Mouse (Mus musculus) cortical plate, adult 2 months (tissue): ENCODE measurements around the gene 1700016H13Rik. TPM values are rescaled to one million over a fixed set of nuclear protein-coding genes. Genes with fewer than 3 reads are reported as not detected.

Experiments
- H3K27ac ChIP-seq: fragments of 200-500 bp; 2 replicates; pipeline ENCODE4 v1.5.1; 2012; ENCODE audit warnings: low read length, control low read depth, inconsistent platforms; ENCODE audit not compliant: insufficient read depth
- H3K4me1 ChIP-seq: fragments of 200-500 bp; 2 replicates; pipeline ENCODE4 v1.6.1; 2011; ENCODE audit warnings: low read length; ENCODE audit not compliant: control insufficient read depth, insufficient read depth
- H3K4me3 ChIP-seq: fragments of 200-500 bp; 2 replicates; pipeline ENCODE4 v1.5.1; 2011; ENCODE audit warnings: mild to moderate bottlenecking, low read length, control low read depth; ENCODE audit not compliant: insufficient read depth
- CTCF ChIP-seq: fragments of 200-500 bp; IDR thresholded peaks from 2 replicates; pipeline ENCODE4 v1.5.1; 2011; ENCODE audit warnings: mild to moderate bottlenecking, control low read depth, low read length; ENCODE audit not compliant: insufficient read depth; ENCODE audit errors: extremely low read depth
- POLR2A ChIP-seq: fragments of 200-500 bp; IDR thresholded peaks from 2 replicates; pipeline ENCODE4 v1.6.1; 2011; ENCODE audit warnings: mild to moderate bottlenecking, low read length, control low read depth; ENCODE audit not compliant: insufficient read depth; ENCODE audit errors: extremely low read depth
- polyA plus RNA-seq: library from polyadenylated mRNA; depleted of rRNA; stranded (reverse); fragments of >200 nt; gene quantifications from 2 replicates; pipeline ENCODE4 v1.2.3, GENCODE M21; 2012

The 1700016H13Rik gene
- polyA plus RNA-seq, 1 experiment = not detected

GRCm38 (mm10) chr5:103693041-103693641, 37.3 kb upstream of the 1700016H13Rik start:
- Histone ChIP-seq H3K4me1 (no peaks in the 10 kb centered on the region), H3K4me3 (peak overlapping the region; percentile 49), H3K27ac (no peak overlapping the region)
- TF ChIP-seq POLR2A = no peak
- TF ChIP-seq CTCF = no peak

- TF ChIP-seq POLR2A = no peak
- TF ChIP-seq CTCF = no peak
- Histone ChIP-seq H3K4me1 (no peaks in the 10 kb centered on the region), H3K4me3 (peak overlapping the region; percentile 49), H3K27ac (no peak overlapping the region)
These were observed 36.8 kb upstream of the 1700016H13Rik start for GRCm38 (mm10) chr5:103692531-103693040.

- no peaks in the 10 kb centered on the region for H3K4me1 ChIP-seq
- H3K4me3 ChIP-seq = peak within 1 kb of the TSS; percentile 49
- TF ChIP-seq CTCF (no peak), POLR2A (0 out of 2 replicates have a peak, but pooled peaks have one; percentile 37)
- H3K27ac ChIP-seq = no peak within 1 kb of the TSS
These were observed 36.1 kb upstream of the 1700016H13Rik start, which contains the start of gene Aff1 for GRCm38 (mm10) chr5:103691624-103692530. Aff1 (plus strand) TSS chr5:103692374.

GRCm38 (mm10) chr5:103691171-103691570, 35.4 kb upstream of the 1700016H13Rik start:
- no peak for TF ChIP-seq POLR2A
- TF ChIP-seq CTCF = no peak
- Histone ChIP-seq H3K4me1 (no peaks in the 10 kb centered on the region), H3K4me3 (no peak overlapping the region), H3K27ac (no peak overlapping the region)

GRCm38 (mm10) chr5:103690190-103690589, 34.4 kb upstream of the 1700016H13Rik start:
- no peak overlapping the region for H3K4me3 ChIP-seq
- H3K27ac ChIP-seq = no peak overlapping the region
- H3K4me1 ChIP-seq = no peaks in the 10 kb centered on the region
- no peak for TF ChIP-seq CTCF
- no peak for TF ChIP-seq POLR2A

- H3K4me3 ChIP-seq = no peak overlapping the region
- no peak overlapping the region for H3K27ac ChIP-seq
- TF ChIP-seq CTCF (no peak), POLR2A (no peak)
- no peaks in the 10 kb centered on the region for H3K4me1 ChIP-seq
These were observed 33.8 kb upstream of the 1700016H13Rik start for GRCm38 (mm10) chr5:103689645-103690044.

GRCm38 (mm10) chr5:103681824-103682223, 26.0 kb upstream of the 1700016H13Rik start:
- no peak overlapping the region for H3K27ac ChIP-seq
- TF ChIP-seq CTCF (no peak), POLR2A (no peak)
- no peak overlapping the region for H3K4me3 ChIP-seq
- H3K4me1 ChIP-seq = no peaks in the 10 kb centered on the region

- Histone ChIP-seq H3K4me1 (no peaks in the 10 kb centered on the region), H3K4me3 (no peak overlapping the region), H3K27ac (no peak overlapping the region)
- no peak for TF ChIP-seq POLR2A
- peak; percentile 96 for TF ChIP-seq CTCF
These were observed 24.6 kb upstream of the 1700016H13Rik start for GRCm38 (mm10) chr5:103680381-103680780.

GRCm38 (mm10) chr5:103678974-103679373, 23.2 kb upstream of the 1700016H13Rik start:
- Histone ChIP-seq H3K27ac (no peak overlapping the region), H3K4me3 (no peak overlapping the region), H3K4me1 (no peaks in the 10 kb centered on the region)
- TF ChIP-seq POLR2A = no peak
